Mouse (Mus musculus) midbrain, embryonic 10.5 days (tissue): ENCODE measurements around the gene Map2k4. TPM values are rescaled to one million over a fixed set of nuclear protein-coding genes. Genes with fewer than 3 reads are reported as not detected.

Experiments used
- DNase-seq: peaks from one replicate; pipeline ENCODE4 v3.0.0-alpha.2; 2017; ENCODE audit warnings: low spot score
- H3K27ac ChIP-seq: fragments of 300-500 bp; sonication (generic); replicated peaks from 2 replicates; pipeline ENCODE4 v1.5.1; 2016; ENCODE audit warnings: mild to moderate bottlenecking
- H3K27me3 ChIP-seq: fragments of 300-500 bp; sonication (generic); 2 replicates; pipeline ENCODE4 v1.6.1; 2016; ENCODE audit warnings: low read depth, mild to moderate bottlenecking; ENCODE audit not compliant: poor library complexity, severe bottlenecking
- H3K36me3 ChIP-seq: fragments of 300-500 bp; sonication (generic); 2 replicates; pipeline ENCODE4 v1.6.1; 2016; ENCODE audit warnings: mild to moderate bottlenecking, moderate library complexity
- H3K4me1 ChIP-seq: fragments of 300-500 bp; sonication (generic); 2 replicates; pipeline ENCODE4 v1.6.1; 2016
- H3K4me3 ChIP-seq: fragments of 300-500 bp; sonication (generic); 2 replicates; pipeline ENCODE4 v1.5.1; 2016; ENCODE audit warnings: mild to moderate bottlenecking, moderate library complexity
- H3K9me3 ChIP-seq: fragments of 300-500 bp; sonication (generic); replicated peaks from 2 replicates; pipeline ENCODE4 v1.6.1; 2016; ENCODE audit warnings: mild to moderate bottlenecking
- WGBS: fragments of 180-500 bp; shearing (Covaris S2); methylation state at CpG from one replicate; pipeline ENCODE4 v1.1.7; 2016; 5-methylcytosine and 5-hydroxymethylcytosine counted together
- polyA plus RNA-seq: library from polyadenylated mRNA; unstranded; fragments of >200 nt; fragmentation: Nextera tagmentation; extraction: Ambion mirVana; gene quantifications from 2 replicates; pipeline ENCODE4 v1.2.1, GENCODE M21; 2016

The Map2k4 gene
- polyA plus RNA-seq, 1 experiment from 2014 or later, result 62.8 TPM

DNA sequence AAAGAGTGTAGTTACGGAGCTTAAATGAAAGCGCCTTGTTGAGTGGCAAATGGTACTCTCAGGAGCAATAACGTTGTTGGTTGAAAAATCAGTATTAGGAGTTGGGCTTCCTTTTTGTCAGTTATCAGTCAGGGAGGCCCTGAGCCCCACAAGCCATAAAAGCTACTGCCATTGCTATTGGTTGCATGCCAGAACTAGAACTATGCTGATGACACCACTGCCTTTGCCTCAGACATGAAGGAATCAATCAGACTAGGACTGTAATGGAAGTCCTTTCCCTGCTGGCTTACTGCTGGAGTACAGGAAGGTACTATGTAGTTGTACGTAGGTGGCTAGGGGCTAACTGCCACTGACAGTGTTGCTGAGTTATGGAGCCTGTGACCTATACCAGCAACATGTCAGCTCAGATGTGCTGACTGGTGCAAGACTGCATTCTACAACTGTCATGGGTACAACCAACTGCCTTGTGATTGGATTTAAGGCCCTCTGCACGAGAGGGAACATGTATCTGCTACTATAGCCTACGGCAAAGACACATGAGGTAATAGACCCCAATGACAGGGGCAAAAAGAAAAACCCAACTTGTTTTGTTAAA is 58.4 kb downstream of the Map2k4 start:
- 91% methylated on average over 6 of the region's 6 CpGs for WGBS

DNA sequence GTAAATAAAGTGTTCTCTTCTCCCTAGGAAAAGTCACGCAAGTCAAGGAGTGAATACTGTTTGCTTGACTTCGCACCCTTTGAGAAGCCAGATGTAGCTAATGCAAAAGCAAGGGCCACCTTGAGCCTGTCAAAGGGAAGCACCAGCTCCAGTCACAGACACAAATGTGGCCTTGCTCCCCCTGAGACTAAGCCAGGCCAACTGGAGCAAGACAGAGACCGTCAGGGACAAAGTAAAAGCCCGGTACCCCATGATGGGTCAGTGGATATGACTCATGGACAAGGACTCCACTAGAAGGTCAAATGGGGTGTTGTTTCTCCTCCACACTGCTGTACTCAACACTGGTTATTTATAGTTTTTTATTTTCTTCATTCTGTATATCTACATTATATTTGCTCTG is 59.2 kb downstream of the Map2k4 start:
- no peaks in the 10 kb centered on the region for H3K4me1 ChIP-seq
- WGBS, result 90% methylated on average over 4 of the region's 4 CpGs
- no peak overlapping the region for H3K27ac ChIP-seq
- no peaks in the 10 kb centered on the region for H3K9me3 ChIP-seq
- H3K4me3 ChIP-seq, result no peak overlapping the region
- DNase-seq, result no peak
- H3K27me3 ChIP-seq, result no peaks in the 10 kb centered on the region
- peaks cover 28% of the 10 kb centered on the region for H3K36me3 ChIP-seq

More for the DNA sequence above, 58.4 kb downstream of the Map2k4 start:
- DNase-seq, result no peak
- Histone ChIP-seq H3K4me1 (no peaks in the 10 kb centered on the region), H3K27ac (no peak overlapping the region), H3K36me3 (peaks cover 27% of the 10 kb centered on the region), H3K9me3 (no peaks in the 10 kb centered on the region), H3K27me3 (no peaks in the 10 kb centered on the region), H3K4me3 (no peak overlapping the region)

DNA sequence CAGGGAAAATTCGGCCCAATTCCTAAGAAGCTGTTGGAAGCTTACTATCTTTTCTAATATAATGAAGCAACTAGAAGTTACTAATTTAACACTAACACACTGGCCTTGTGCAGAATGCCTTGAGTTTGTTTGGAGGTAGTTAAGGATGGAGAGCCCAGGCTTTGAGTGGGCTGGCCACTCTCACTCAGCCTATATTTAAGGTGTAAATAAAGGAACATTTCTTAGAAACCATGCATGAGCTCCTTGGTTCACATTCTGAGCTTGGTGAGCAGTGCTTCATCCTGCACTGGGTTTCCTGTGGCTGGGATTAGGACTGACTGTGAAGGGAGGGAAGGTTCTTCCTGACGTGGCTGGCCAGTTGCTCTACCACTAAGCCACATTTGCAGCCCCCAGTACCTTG is 64.4 kb downstream of the Map2k4 start:
- H3K4me3 ChIP-seq, result no peak overlapping the region
- no peaks in the 10 kb centered on the region for H3K27me3 ChIP-seq
- no peak overlapping the region for H3K27ac ChIP-seq
- H3K36me3 ChIP-seq, result peaks cover 24% of the 10 kb centered on the region
- H3K4me1 ChIP-seq, result no peaks in the 10 kb centered on the region
- no peaks in the 10 kb centered on the region for H3K9me3 ChIP-seq
- no peak for DNase-seq
- 86% methylated on average over 2 of the region's 2 CpGs for WGBS

DNA sequence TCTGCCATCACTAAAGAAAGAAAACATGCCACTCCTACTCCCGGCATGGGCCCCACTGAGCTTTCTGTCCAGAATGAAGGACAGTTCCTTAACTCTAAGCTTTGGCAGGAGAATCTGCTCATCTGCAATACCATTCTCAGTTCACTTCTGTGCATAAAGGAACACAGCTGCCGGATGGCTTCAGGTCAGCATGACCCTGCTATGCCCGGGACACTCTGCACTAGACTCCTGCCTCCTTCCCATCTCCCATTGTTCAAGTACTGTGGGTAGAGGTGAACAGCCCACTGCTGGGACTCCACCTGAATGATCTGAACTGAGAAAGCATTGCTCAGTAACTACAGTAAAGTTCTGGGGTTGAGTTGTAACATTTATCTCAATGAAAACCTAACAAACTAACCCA is 66.5 kb downstream of the Map2k4 start:
- 91% methylated on average over 3 of the region's 3 CpGs for WGBS
- H3K4me1 ChIP-seq, result no peaks in the 10 kb centered on the region
- H3K4me3 ChIP-seq, result no peak overlapping the region
- no peak for DNase-seq
- H3K36me3 ChIP-seq, result peaks cover 31% of the 10 kb centered on the region
- no peaks in the 10 kb centered on the region for H3K27me3 ChIP-seq
- no peaks in the 10 kb centered on the region for H3K9me3 ChIP-seq
- no peak overlapping the region for H3K27ac ChIP-seq

DNA sequence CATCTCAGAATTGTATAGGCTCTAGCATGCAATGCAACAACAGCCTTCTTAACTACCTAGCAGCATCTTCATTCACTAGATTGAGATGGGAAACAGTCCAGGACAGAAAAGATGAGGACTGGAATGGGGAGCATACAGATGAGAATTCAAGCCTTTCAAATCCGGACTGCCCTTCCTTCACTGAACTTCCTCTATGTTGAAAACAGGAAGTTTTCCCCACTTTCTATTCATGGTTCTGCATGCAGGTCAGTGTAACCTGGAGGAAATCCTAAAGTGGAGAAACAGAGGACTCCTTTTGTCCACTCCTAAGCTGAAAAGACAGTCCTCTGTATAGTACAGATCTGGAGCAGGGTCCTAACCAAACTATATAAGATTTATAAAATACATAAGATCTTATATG is 68.1 kb downstream of the Map2k4 start:
- DNase-seq, result no peak
- Histone ChIP-seq H3K36me3 (peaks cover 29% of the 10 kb centered on the region), H3K4me3 (no peak overlapping the region), H3K27me3 (no peaks in the 10 kb centered on the region), H3K27ac (no peak overlapping the region), H3K4me1 (no peaks in the 10 kb centered on the region), H3K9me3 (no peaks in the 10 kb centered on the region)
- 77% methylated on average over 1 of the region's 1 CpGs for WGBS

DNA sequence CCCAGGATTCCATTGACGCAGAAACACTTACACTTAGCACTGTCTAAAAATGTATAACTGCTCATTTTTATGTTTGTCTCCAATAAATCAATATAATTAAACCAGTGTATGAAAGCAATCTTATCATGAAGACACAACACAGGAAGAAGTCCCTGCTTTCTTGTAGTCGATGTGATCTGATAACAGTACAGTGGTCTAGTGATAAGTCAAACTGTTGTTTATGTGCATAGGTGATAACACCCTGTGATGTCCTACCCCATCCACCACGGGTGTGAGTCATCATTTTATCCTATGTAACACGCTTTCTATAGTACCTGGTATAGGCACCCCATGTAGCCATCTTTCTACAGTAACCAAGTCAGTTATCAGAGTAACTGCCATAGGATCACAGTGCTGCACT is 74.3 kb downstream of the Map2k4 start:
- DNase-seq, result no peak
- Histone ChIP-seq H3K4me1 (peaks cover 12% of the 10 kb centered on the region), H3K36me3 (peaks cover 27% of the 10 kb centered on the region), H3K27me3 (no peaks in the 10 kb centered on the region), H3K4me3 (no peak overlapping the region), H3K27ac (no peak overlapping the region), H3K9me3 (no peaks in the 10 kb centered on the region)
- 93% methylated on average over 4 of the region's 4 CpGs for WGBS

DNA sequence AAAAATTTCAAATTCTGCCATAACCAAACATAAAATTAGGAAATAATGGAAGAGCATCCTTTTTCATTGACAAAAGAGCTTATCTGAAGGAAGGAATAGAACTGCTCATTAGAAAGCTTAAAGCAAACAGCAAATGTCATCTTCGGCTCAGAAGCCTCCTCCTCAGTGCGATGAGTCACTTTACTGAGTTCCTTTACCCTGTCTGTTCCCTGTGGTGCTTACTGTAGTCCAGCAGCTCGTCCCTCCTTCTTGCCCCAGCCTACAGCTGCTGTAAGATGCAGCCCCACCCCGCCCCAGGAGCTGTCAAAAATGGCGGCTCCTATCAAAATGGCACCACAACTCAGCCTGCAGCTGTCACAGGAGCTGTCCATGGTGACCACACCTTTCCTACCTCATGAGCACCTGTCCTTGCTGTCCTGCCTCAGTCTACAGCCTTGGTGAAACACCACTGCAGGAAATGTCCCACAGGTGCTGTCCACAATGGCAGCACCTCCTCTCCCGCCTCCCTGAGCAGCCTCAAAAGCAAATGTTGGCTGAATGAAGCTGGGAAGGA is 75.3 kb downstream of the Map2k4 start:
- no peaks in the 10 kb centered on the region for H3K27me3 ChIP-seq
- H3K4me1 ChIP-seq, result peaks cover 12% of the 10 kb centered on the region
- peaks cover 27% of the 10 kb centered on the region for H3K36me3 ChIP-seq
- H3K4me3 ChIP-seq, result no peak overlapping the region
- no peaks in the 10 kb centered on the region for H3K9me3 ChIP-seq
- WGBS, result 86% methylated on average over 6 of the region's 6 CpGs
- H3K27ac ChIP-seq, result 0 out of 2 replicates have a peak overlapping the region, but pooled peaks have one; percentile 17
- no peak for DNase-seq

DNA sequence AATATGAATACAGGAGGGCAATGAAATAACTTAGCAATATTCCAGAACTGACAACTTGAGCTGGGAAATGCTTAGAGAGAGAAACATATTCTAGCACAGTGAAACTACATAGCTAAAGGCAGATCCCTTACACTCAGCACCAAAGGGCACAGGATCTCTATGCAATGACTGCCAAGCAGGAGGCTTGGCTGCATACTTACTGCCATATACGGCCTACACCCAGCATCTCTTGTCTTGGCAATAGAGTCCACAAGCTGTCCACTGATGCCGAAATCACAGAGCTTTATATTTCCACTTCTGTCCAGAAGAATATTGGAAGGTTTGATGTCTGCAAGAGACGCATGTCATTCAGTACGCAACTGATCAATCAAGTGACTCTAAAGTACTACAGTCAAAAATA is 81.3 kb downstream of the Map2k4 start:
- H3K4me1 ChIP-seq, result no peaks in the 10 kb centered on the region
- WGBS, result 96% methylated on average over 4 of the region's 4 CpGs
- H3K27me3 ChIP-seq, result no peaks in the 10 kb centered on the region
- no peak for DNase-seq
- no peak overlapping the region for H3K27ac ChIP-seq
- no peak overlapping the region for H3K4me3 ChIP-seq
- no peaks in the 10 kb centered on the region for H3K9me3 ChIP-seq
- H3K36me3 ChIP-seq, result peaks cover 43% of the 10 kb centered on the region

DNA sequence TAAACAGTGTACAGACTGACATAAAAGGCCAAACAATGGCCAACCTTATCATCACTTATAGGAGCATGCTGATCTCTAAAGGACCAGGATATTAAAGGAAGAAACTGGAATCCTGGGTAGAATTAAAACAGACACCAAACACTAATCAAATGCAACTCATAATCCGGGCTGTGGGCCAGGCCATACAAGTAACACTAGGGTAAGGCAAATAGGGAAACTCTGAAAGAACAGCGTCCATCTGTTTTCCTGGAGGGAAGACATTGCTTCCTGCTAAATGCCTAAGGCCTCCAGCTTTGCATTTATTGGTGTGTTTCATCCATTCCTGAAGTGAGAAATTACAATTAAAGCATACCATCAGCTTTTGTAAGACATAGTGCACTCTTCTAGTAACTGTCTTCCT is 81.9 kb downstream of the Map2k4 start:
- peaks cover 45% of the 10 kb centered on the region for H3K36me3 ChIP-seq
- DNase-seq, result no peak

DNA sequence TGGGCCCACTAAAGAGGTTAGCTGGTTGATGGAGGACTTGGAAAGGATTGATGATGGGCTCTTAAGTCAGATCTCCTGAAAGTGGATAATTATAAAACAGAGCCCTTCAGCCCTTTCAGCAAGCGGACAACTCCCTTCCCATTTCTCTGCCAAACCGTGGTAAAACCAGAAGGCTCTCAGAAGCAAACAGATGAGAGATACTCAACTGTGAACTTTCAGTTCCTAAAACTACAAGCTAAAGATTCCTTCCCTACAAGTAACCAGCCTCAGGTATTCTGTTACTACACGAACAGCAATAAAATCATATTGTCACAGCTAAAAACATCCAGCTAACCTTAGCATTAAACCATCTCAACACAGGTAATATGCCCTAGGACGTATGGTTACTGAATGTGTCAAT is 83.2 kb downstream of the Map2k4 start:
- Histone ChIP-seq H3K4me1 (no peaks in the 10 kb centered on the region), H3K27me3 (no peaks in the 10 kb centered on the region), H3K36me3 (peaks cover 50% of the 10 kb centered on the region), H3K4me3 (no peak overlapping the region), H3K27ac (no peak overlapping the region), H3K9me3 (no peaks in the 10 kb centered on the region)
- no peak for DNase-seq
- 91% methylated on average over 4 of the region's 4 CpGs for WGBS

More for the DNA sequence above, 81.9 kb downstream of the Map2k4 start:
- Histone ChIP-seq H3K27me3 (no peaks in the 10 kb centered on the region), H3K4me3 (no peak overlapping the region), H3K9me3 (no peaks in the 10 kb centered on the region), H3K4me1 (no peaks in the 10 kb centered on the region), H3K27ac (no peak overlapping the region)
- 88% methylated on average over 2 of the region's 2 CpGs for WGBS

DNA sequence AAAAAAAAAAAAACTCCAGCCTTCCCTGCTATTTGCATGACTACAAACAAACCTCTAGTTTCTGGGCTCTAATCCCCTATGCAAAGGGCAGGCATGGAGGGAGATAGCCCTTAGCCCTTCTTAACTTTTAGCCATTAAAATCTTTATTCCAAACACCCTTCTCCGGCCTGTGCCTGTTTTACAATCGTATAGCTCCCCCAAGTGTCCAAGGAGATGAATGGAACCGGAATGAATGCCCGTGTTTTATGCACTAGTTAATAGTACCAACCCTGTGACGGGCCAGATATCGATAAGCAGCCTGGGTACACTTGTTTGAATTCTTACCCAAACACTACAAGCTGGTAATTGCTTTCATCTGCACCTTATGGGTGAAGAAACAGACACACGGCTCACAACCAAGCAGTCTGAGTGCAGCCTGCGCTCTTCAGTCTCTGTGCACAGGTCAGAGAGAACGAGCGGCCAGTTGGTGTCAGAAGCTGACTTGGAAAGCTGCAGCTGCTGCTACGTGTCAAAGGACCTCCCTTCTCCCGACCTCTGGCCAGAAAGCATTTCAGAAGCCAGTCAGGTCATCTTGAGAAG is 109.2 kb downstream of the Map2k4 start:
- no peak overlapping the region for H3K4me3 ChIP-seq

DNA sequence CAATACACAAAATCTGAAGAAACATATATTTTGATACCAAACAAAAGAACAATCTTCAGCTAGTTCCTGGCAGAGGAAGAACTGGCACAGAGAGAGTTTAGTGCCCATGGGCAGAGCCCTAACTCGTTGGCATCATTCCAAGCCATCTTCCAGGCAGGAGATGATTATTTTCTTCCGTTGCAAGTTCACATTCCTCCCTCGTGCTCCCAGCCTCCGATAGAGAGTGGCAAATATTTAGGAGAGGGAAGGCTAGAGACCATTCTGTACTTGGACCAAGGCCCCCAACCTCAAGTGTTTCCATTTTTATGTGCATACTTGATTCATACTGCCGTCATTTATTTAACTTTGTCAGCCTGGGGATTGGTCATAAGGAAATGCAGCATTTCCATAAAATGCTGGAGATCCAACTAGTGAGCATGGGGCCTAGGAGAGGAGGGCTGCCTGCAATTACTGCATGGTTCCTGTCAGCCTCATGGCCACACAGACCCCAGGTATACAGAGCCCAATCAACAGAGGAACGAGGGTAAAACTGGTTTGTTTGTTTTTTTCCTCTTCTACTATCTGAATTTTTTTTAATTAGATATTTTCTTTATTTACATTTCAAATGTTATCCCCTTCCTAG is 120.6 kb downstream of the Map2k4 start:
- Histone ChIP-seq H3K4me1 (no peaks in the 10 kb centered on the region), H3K4me3 (no peak overlapping the region), H3K27ac (no peak overlapping the region), H3K36me3 (no peaks in the 10 kb centered on the region), H3K9me3 (no peaks in the 10 kb centered on the region), H3K27me3 (no peaks in the 10 kb centered on the region)
- no peak for DNase-seq
- 86% methylated on average over 6 of the region's 6 CpGs for WGBS

More for the DNA sequence above, 109.2 kb downstream of the Map2k4 start:
- Histone ChIP-seq H3K27me3 (no peaks in the 10 kb centered on the region), H3K27ac (no peak overlapping the region), H3K36me3 (no peaks in the 10 kb centered on the region), H3K4me1 (no peaks in the 10 kb centered on the region; the same call in 1 of the 2 replicates), H3K9me3 (no peaks in the 10 kb centered on the region)
- WGBS, result 41% methylated on average over 12 of the region's 12 CpGs
- DNase-seq, result peak; percentile 29

DNA sequence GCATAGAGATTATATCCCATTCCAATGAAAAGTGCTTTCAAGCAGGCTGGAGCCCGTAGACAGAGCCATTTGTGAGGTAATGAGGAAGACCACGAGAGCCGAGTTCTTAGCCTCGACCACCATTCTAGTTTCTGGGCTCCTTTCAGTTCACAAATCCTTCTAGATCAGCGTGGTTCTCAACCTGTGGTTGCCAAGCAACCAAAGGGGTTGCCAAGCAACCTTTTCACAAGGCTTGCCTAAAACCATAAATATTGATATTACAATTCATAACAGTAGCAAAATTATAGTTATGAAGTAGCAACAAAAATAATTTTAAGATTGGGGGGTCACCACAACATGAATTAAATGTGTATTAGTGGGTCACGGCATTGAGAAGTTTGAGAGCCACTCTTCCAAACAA is 123.2 kb downstream of the Map2k4 start:
- H3K36me3 ChIP-seq, result no peaks in the 10 kb centered on the region
- no peaks in the 10 kb centered on the region for H3K9me3 ChIP-seq
- H3K4me3 ChIP-seq, result no peak overlapping the region
- H3K27me3 ChIP-seq, result no peaks in the 10 kb centered on the region
- no peak overlapping the region for H3K27ac ChIP-seq
- 83% methylated on average over 6 of the region's 6 CpGs for WGBS
- H3K4me1 ChIP-seq, result no peaks in the 10 kb centered on the region
- no peak for DNase-seq
